Mouse (Mus musculus) adrenal gland, postnatal 4 days (tissue): Measurements from ENCODE around the gene Tspan14. TPM values are rescaled to one million over a fixed set of nuclear protein-coding genes. Genes with fewer than 3 reads are reported as not detected.

Experiments used
- DNase-seq, 2 experiments: peaks; one replicate each; pipeline ENCODE4 v3.0.0; 2021 to 2022; ENCODE audit warnings: low spot score in 2 of 2, mixed read lengths in 2 of 2
- total RNA-seq, 2 experiments: library from RNA; stranded (reverse); gene quantifications; 2 replicates each; pipeline ENCODE4 v1.2.3; 2021

The Tspan14 gene
- total RNA-seq, 2 experiments from 2014 or later = 54.0 to 57.9 TPM

- no peak for DNase-seq
Measured at GRCm38 (mm10) chr14:40886428-40887202, 80.0 kb downstream of the Tspan14 start.

DNA sequence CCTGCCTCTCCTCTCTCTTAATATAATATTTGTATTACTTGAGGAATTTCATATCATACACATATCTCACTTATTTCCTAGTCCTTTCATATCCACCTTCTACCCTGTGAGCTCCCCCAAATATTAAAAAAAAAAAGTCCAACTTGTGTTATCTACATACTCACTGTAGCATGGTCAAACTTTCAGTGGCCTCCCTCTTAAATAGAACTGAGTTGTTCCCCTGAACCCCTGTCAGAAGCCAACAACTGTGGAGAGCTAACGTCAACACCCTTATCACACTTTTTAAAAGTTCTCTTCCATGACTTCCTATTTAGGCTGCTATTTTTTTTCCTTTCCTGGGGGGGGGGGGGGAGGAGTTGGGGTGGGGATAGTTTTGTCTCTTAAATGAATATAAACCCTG is 80.9 kb downstream of the Tspan14 start:
- DNase-seq = no peak

- no peak for DNase-seq
Measured at GRCm38 (mm10) chr14:40885225-40885624, 81.4 kb downstream of the Tspan14 start.

DNA sequence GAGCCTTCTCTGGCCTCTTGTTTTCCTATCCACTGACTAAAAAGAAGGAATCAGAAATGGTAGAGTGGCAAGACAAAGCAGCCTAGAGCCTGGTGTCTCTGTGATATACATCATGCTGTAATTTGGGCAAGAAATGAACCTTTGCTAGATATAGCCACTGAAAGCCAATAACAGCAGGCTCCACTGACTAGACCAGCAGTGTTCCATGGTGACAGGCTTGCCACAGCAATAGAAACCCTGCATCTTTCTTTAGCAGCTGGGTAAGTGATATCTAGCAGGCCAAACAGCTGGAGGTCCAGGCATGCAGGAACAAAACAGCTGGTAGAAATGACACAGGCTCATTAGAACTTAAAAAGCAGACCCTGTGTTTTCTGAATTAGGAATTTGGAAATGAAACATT is 92.0 kb downstream of the Tspan14 start:
- no peak for DNase-seq

GRCm38 (mm10) chr14:40873961-40874360 is 92.6 kb downstream of the Tspan14 start:
- DNase-seq = no peak

DNA sequence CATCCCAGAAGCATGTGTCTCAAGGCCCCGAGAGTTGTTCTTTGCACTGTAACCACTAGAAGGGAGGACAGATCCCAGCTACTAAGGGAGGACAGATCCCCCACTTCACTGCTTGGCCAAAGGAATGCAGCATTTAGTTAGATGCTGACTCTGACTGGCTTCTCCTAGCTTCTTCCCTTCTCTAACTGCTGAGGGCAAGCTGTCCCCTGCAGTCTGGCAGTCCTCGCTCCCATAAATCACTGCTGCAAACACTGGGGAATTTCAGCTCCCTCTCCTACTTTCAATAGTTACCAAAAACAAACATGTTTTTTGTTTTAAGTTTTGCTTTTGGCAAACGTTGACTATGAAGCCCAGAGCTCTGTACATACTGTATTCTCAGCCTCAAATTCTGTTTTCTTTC is 96.0 kb downstream of the Tspan14 start:
- DNase-seq = no peak

GRCm38 (mm10) chr14:40864811-40865514 is 101.6 kb downstream of the Tspan14 start:
- DNase-seq = no peak

GRCm38 (mm10) chr14:40863659-40864058 is 102.9 kb downstream of the Tspan14 start:
- no peak for DNase-seq

- DNase-seq = no peak
Measured at GRCm38 (mm10) chr14:40863022-40863421, 103.6 kb downstream of the Tspan14 start.

Other genes starting within 250 kb of the Tspan14 start
- 1 to 10 TPM; 3.4 to 3.6 TPM for gene Sh2d4b, start 73.5 kb downstream of the Tspan14 start, total RNA-seq
- gene Fam213a, start 47.0 kb upstream of the Tspan14 start, total RNA-seq = 10 to 100 TPM; 75.5 to 79.0 TPM
- gene Dydc2, start 102.4 kb upstream of the Tspan14 start, total RNA-seq = under 1 TPM; 0.65 to 0.76 TPM
- gene Dydc1, start 106.1 kb upstream of the Tspan14 start, total RNA-seq = under 1 TPM in 1 of 2 experiments, not detected in 1; 0.31 TPM
- 10 to 100 TPM in 1 of 2 experiments, 1 to 10 TPM in 1; 6.4 to 97.7 TPM for gene Mat1a, start 138.2 kb upstream of the Tspan14 start, total RNA-seq
- under 1 TPM in 1 of 2 experiments, not detected in 1; 0.34 TPM for gene Sftpa1, start 165.0 kb upstream of the Tspan14 start, total RNA-seq
- 10 to 100 TPM in 1 of 2 experiments, under 1 TPM in 1; 0.36 to 12.9 TPM for gene Mbl1, start 184.7 kb upstream of the Tspan14 start, total RNA-seq
- not detected for gene Sftpd, start 218.3 kb upstream of the Tspan14 start, total RNA-seq